Mouse (Mus musculus): Measurements from ENCODE around the gene Ooep.

DNA sequence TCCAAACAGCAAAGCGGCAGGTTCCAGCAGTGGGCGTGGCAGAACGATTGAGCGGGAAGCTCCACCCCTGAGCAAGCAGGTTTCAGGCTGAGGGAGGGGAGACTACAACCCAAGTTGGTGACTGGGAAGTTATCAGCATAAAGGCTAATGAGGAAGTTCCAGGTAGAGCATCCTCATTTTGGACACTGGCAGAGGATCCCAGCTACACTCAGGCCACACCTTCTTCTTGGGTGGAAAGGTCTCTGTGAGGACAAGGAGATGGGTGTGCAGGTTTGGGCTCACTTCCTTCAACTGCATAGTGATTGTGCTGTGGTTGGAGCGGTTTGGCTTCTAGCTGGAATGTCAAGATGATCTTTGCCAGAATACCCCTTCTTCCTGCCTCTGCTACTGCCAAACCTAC lies 11.5 kb upstream of the Ooep start:
- TF ChIP-seq CTCF (IDR thresholded peaks at IDR 0.05; ENCODE audit: low read depth) (no peak), EP300 (optimal IDR thresholded peaks at IDR 0.05) (no peak)
